Mouse (Mus musculus): ENCODE data around the gene Ankrd39. TPM values are rescaled to one million over a fixed set of nuclear protein-coding genes. Genes with fewer than 3 reads are reported as not detected.

The Ankrd39 gene
- total RNA-seq, 2 experiments from 2014 or later: 1.4 TPM; not detected in 1

DNA sequence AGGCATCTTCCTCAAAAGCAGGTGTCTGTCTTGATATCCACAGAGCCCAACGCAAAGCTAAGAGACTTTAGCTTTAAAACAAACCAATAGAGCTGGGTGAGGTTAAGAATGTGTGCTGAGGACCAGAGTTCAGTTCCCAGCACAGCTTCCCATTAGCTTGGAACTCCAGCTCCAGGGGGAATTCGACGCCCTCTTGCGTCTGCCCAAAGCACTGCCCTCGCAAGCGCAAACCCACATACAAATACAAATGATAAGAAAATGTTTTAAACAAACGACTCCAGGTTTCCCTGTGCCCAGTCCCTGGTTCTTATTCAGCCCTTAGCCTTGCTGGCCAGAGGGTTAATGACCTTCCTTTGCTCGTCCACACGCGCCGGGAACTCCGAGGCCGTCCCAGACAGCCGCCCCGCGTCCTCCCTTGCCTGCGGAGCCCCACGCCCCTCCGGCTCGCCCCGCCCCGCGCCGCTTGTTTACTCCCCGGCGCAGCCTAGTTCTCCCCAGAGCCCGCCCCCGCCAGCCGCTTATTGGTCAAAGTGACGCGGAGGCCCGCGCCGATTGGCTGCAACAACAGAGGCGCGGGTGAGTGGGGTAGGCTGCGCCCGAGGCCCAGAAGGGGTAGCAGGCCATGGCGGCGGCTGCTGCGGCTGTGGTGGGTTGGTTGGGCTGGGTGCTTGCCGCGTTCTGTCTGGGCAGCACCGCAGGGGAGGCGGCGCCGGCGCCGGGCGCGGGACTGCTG is 35.8 kb downstream of the Ankrd39 start, which contains the start of gene Cnnm3:
Cnnm3 (plus strand) TSS at position 579 of the 733 bp plus-strand sequence.
- ATAC-seq (replicated peaks; ENCODE audit: low FRiP score, poor library complexity, severe bottlenecking): peak; percentile 97

DNA sequence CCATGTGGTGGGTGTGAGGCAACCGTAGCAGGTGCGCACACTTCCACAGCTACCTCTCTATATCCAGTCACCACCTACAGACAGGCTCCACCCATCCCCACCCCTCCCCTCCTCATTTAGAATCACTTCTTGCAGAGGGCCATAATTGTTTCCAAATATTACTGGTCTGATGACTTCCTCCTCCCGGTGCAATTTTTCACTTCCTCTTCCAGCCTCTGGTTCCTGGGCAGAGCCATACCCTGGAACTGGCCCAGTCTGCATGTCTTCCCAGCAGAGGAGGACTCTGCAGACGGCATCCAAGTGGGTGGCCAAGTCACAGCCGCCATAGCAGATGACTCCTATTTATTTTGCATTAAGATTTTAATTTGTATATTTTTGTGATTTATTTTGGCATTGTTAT is 39.0 kb downstream of the Ankrd39 start:
- no peak for ATAC-seq (replicated peaks; ENCODE audit: low FRiP score, poor library complexity, severe bottlenecking)

DNA sequence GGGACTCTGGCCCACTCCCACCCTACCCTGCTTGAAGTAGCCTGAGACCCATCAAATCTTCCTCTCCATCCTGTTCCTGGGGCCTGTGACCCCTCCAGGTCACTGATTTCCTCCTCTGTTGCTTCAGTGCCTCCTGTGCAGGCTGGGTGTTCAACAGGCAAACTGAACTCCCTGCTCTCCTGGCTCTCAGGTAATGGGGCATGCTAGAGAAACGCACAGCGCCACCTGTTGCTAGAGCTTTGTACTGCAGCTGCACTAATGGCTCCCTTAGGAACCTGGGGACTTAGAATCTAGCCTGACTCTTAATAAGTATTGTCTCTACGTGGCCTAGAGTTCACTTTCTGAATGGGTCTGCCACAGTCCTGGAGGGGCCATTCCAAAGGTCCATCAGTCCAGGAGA is 46.0 kb downstream of the Ankrd39 start:
- peak; percentile 63 for ATAC-seq (replicated peaks; ENCODE audit: low FRiP score, poor library complexity, severe bottlenecking)

DNA sequence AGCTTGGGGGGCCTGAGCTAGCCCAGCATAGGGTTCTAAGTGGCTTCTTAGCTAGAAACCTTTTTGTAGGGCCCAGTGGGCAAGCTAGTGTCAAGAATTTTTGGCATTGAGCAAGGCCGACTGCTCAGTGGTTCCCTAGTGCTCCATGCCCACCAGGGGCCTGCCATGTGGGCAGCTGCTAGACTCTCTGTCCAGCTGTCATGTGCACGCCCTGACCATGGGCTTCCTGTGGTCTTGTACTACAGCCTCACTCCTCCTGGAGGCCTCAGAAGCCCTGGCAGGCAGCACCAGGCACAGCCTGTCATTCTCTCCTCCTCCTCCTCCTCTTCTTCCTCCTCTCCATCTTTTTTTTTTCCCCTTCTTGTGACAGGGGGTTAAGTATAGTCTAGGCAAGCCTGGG is 49.9 kb downstream of the Ankrd39 start:
- ATAC-seq (replicated peaks; ENCODE audit: low FRiP score, poor library complexity, severe bottlenecking): no peak

DNA sequence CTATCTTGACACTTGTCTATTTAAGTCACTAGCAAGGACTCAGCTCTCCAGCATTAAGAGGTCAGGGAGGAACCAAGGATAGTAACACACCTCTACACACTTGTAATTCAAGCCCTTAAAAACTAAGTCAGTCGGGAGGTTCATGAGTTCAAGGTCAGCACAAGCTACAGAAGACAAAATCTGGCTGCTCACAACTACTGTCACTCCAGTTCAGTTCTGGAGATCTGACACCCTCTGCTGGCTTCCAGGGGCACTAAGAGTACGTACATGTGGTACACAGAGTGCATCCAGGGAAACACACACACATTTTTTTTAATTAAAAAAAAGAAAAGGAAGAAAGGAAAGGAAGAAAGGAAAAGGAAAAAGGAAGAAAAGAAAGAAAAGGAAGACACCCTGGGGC is 50.5 kb downstream of the Ankrd39 start:
- no peak for ATAC-seq (replicated peaks; ENCODE audit: low FRiP score, poor library complexity, severe bottlenecking)

DNA sequence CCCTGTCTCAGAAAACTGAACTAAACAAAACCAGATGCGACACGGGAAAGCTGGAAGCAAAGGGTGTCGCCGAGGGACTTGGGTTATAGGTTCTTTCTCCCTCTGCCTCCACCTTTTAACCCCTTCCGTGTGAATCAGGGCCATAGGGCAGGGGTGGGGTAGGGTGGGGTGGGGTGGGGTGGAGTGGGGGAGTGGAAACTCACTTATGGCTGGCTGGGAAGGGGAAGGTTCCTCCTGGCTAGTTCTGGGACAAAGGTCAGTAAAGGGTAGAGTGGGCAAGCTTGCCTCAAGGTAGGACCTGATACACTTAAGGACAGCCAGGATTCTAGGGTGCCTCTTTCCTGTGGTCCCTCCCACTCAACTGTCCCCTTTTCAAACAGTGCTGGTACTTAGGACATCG is 53.9 kb downstream of the Ankrd39 start:
- no peak for ATAC-seq (replicated peaks; ENCODE audit: low FRiP score, poor library complexity, severe bottlenecking)

DNA sequence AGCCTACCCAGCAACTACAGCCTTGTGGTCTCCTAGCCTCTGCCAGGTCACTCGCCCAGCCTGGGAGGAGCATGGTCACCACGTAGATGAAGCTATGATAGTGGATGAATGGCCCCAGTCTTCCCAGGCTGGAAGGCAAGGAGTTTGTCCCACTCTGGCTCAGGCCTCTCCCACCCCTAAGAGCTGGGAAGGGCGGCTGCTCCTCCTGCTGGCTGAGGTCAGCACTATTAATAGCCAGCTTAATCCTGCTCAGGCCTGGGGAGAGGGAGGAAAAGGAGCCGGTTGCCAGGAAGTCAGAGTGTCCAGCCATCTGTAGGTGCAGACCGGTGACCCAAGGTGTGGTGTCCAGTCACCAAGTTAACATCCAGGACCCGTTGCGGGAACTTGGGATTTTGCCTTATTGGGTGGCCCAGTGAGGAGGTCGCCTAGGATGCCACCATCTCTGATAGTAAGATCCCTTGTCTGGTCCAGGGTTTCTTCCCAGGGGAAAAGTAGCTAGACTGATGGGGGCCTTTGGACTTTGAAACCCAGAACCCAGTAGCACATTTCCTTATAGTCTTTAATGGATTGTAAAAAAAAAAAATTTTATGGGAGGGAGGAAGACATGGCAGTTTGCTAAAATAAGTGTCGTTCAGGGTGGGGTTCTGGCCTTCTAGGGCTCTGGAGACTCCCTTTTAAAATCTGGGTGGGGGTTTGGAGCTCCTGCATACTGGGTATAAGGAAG is 54.7 kb downstream of the Ankrd39 start:
- no peak for ATAC-seq (replicated peaks; ENCODE audit: low FRiP score, poor library complexity, severe bottlenecking)

DNA sequence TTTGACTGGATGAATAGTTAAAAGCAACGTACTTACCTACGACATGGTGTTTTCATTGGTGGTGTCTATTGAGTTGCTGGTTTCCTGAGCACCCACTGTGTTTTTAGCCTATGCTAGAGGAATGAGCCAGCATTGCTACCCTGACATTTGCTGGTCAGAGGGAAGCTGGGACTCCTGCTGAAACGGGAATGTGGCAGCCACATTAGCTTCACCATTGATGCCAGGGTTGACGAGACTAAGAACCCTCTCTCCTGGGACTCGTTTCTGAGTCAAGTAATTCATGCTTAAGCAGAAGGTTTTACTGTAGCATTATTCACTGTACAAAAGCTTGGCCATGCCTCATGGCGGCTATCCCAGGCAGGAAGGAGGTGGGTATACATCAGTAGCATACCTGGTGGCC is 57.6 kb downstream of the Ankrd39 start:
- ATAC-seq (replicated peaks; ENCODE audit: low FRiP score, poor library complexity, severe bottlenecking): no peak

Other genes with a start within 250 kb of the Ankrd39 start
- 2.9 and 9.2 TPM in 2 replicates for gene Arid5a, start 239.7 kb downstream of the Ankrd39 start, total RNA-seq (2015; ENCODE audit: low replicate concordance)
- gene Arid5a, start 239.7 kb downstream of the Ankrd39 start, total RNA-seq (2017; ENCODE audit: low replicate concordance): 0.53 and 2.1 TPM in 2 replicates
- 13.3 and 16.3 TPM in 2 replicates for gene Kansl3, start 178.3 kb downstream of the Ankrd39 start, total RNA-seq (2015; ENCODE audit: low replicate concordance)
- 23.2 and 27.2 TPM in 2 replicates for gene Kansl3, start 178.3 kb downstream of the Ankrd39 start, total RNA-seq (2017; ENCODE audit: low replicate concordance)
- gene Fer1l5, start 175.2 kb downstream of the Ankrd39 start, total RNA-seq (2015; ENCODE audit: low replicate concordance): not detected in 2 replicates
- not detected in 2 replicates for gene Fer1l5, start 175.2 kb downstream of the Ankrd39 start, total RNA-seq (2017; ENCODE audit: low replicate concordance)
- 7.2 and 13.4 TPM in 2 replicates for gene Lman2l, start 102.2 kb downstream of the Ankrd39 start, total RNA-seq (2015; ENCODE audit: low replicate concordance)
- 1.7 and 4.1 TPM in 2 replicates for gene Lman2l, start 102.2 kb downstream of the Ankrd39 start, total RNA-seq (2017; ENCODE audit: low replicate concordance)
- 2.9 and 3.6 TPM in 2 replicates for gene Cnnm4, start 75.8 kb downstream of the Ankrd39 start, total RNA-seq (2015; ENCODE audit: low replicate concordance)
- gene Cnnm4, start 75.8 kb downstream of the Ankrd39 start, total RNA-seq (2017; ENCODE audit: low replicate concordance): 1.4 and 3.3 TPM in 2 replicates
- gene Cnnm3, start 35.6 kb downstream of the Ankrd39 start, total RNA-seq (2015; ENCODE audit: low replicate concordance): 2.5 and 10.5 TPM in 2 replicates
- gene Cnnm3, start 35.6 kb downstream of the Ankrd39 start, total RNA-seq (2017; ENCODE audit: low replicate concordance): 3.9 and 9.4 TPM in 2 replicates
- 1.7 TPM in 1 of 2 replicates, not detected in the other for gene Ankrd23, start 10.6 kb downstream of the Ankrd39 start, total RNA-seq (2015; ENCODE audit: low replicate concordance)
- not detected in 2 replicates for gene Ankrd23, start 10.6 kb downstream of the Ankrd39 start, total RNA-seq (2017; ENCODE audit: low replicate concordance)
- 0.42 TPM in 1 of 2 replicates, not detected in the other for gene Gm42417, start 8.0 kb downstream of the Ankrd39 start, total RNA-seq (2015; ENCODE audit: low replicate concordance)
- 86.5 TPM in 1 of 2 replicates, not detected in the other for gene Gm42417, start 8.0 kb downstream of the Ankrd39 start, total RNA-seq (2017; ENCODE audit: low replicate concordance)
- gene Sema4c, start 10.9 kb upstream of the Ankrd39 start, total RNA-seq (2015; ENCODE audit: low replicate concordance): not detected in 2 replicates
- 0.45 TPM in 1 of 2 replicates, not detected in the other for gene Sema4c, start 10.9 kb upstream of the Ankrd39 start, total RNA-seq (2017; ENCODE audit: low replicate concordance)
- not detected in 2 replicates for gene Fam178b, start 135.7 kb upstream of the Ankrd39 start, total RNA-seq (2015; ENCODE audit: low replicate concordance)
- not detected in 2 replicates for gene Fam178b, start 135.7 kb upstream of the Ankrd39 start, total RNA-seq (2017; ENCODE audit: low replicate concordance)
- gene Cox5b, start 144.0 kb upstream of the Ankrd39 start, total RNA-seq (2015; ENCODE audit: low replicate concordance): 138 and 208 TPM in 2 replicates
- gene Cox5b, start 144.0 kb upstream of the Ankrd39 start, total RNA-seq (2017; ENCODE audit: low replicate concordance): 116 and 354 TPM in 2 replicates
- not detected in 2 replicates for gene 4933424G06Rik, start 162.7 kb upstream of the Ankrd39 start, total RNA-seq (2015; ENCODE audit: low replicate concordance)
- not detected in 2 replicates for gene 4933424G06Rik, start 162.7 kb upstream of the Ankrd39 start, total RNA-seq (2017; ENCODE audit: low replicate concordance)
- 8.0 and 9.4 TPM in 2 replicates for gene Actr1b, start 167.0 kb upstream of the Ankrd39 start, total RNA-seq (2015; ENCODE audit: low replicate concordance)
- 17.5 and 19.1 TPM in 2 replicates for gene Actr1b, start 167.0 kb upstream of the Ankrd39 start, total RNA-seq (2017; ENCODE audit: low replicate concordance)
- 0.72 TPM in 1 of 2 replicates, not detected in the other for gene Zap70, start 214.4 kb upstream of the Ankrd39 start, total RNA-seq (2015; ENCODE audit: low replicate concordance)
- gene Zap70, start 214.4 kb upstream of the Ankrd39 start, total RNA-seq (2017; ENCODE audit: low replicate concordance): 0.23 and 0.64 TPM in 2 replicates